Mouse (Mus musculus) cerebellum, adult 2 months (tissue): Measurements from ENCODE around the gene Capn5. TPM values are rescaled to one million over a fixed set of nuclear protein-coding genes. Genes with fewer than 3 reads are reported as not detected.

ENCODE experiments used
- DNase-seq, 2 experiments: peaks; one replicate each; pipeline ENCODE4 v3.0.0; 2021
- H3K27ac ChIP-seq: fragments of 200-500 bp; 2 replicates; pipeline ENCODE4 v1.5.1; 2012; ENCODE audit warnings: low read length, control low read depth, inconsistent platforms; ENCODE audit not compliant: insufficient read depth
- H3K27me3 ChIP-seq: fragments of 200-500 bp; 2 replicates; pipeline ENCODE4 v1.6.1; 2012; ENCODE audit warnings: inconsistent platforms, mild to moderate bottlenecking, low read length, moderate library complexity; ENCODE audit not compliant: control insufficient read depth, insufficient read depth
- H3K4me1 ChIP-seq: fragments of 200-500 bp; 2 replicates; pipeline ENCODE4 v1.6.1; 2011; ENCODE audit warnings: low read length; ENCODE audit not compliant: control insufficient read depth, insufficient read depth
- H3K4me3 ChIP-seq: fragments of 200-500 bp; replicated peaks from 2 replicates; pipeline ENCODE3; 2011; ENCODE audit warnings: mild to moderate bottlenecking, low read depth, low read length, control low read depth; ENCODE audit not compliant: insufficient read depth
- CTCF ChIP-seq: fragments of 200-500 bp; IDR thresholded peaks from 2 replicates; pipeline ENCODE4 v1.5.1; 2011; ENCODE audit warnings: low read depth, mild to moderate bottlenecking, control low read depth, low read length, moderate library complexity, borderline replicate concordance; ENCODE audit not compliant: insufficient read depth
- POLR2A ChIP-seq: fragments of 200-500 bp; IDR thresholded peaks from 2 replicates; pipeline ENCODE4 v1.6.1; 2011; ENCODE audit warnings: low read length, control low read depth, borderline replicate concordance; ENCODE audit not compliant: insufficient read depth
- WGBS: fragments of 180-500 bp; shearing (Covaris S2); methylation state at CpG from one replicate; pipeline ENCODE4 v1.1.7; 2018; 5-methylcytosine and 5-hydroxymethylcytosine counted together
- polyA plus RNA-seq: library from polyadenylated mRNA; depleted of rRNA; stranded (reverse); fragments of >200 nt; gene quantifications from 2 replicates; pipeline ENCODE4 v1.2.3, GENCODE M21; 2012

The Capn5 gene
- polyA plus RNA-seq, 1 experiment: 20.9 TPM

DNA sequence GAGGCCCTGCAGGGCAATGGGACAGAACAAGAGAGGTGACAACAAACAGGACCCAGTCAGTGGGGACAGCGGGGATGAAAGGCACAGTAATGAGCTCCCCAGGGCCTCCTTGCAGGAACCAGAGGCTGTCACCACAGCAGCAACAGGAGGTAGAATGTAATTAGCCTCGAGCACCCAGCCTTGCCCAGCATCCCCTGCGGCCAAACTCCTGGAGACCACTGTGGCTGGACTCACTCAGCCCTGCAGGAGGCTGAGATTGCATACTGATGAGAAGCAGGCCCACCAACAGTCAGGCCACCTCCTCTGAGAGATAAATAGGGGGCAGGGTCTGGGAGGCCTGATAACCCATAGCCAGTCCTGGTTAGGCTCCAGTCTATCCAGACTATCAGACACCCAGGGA, 28.3 kb downstream of the Capn5 start:
- Histone ChIP-seq H3K4me1 (peaks cover 23% of the 10 kb centered on the region), H3K4me3 (no peak overlapping the region), H3K27me3 (no peaks in the 10 kb centered on the region), H3K27ac (no peak overlapping the region)
- TF ChIP-seq CTCF: no peak
- TF ChIP-seq POLR2A: no peak
- no peak for DNase-seq
- WGBS: 77% methylated on average over 3 of the region's 3 CpGs

DNA sequence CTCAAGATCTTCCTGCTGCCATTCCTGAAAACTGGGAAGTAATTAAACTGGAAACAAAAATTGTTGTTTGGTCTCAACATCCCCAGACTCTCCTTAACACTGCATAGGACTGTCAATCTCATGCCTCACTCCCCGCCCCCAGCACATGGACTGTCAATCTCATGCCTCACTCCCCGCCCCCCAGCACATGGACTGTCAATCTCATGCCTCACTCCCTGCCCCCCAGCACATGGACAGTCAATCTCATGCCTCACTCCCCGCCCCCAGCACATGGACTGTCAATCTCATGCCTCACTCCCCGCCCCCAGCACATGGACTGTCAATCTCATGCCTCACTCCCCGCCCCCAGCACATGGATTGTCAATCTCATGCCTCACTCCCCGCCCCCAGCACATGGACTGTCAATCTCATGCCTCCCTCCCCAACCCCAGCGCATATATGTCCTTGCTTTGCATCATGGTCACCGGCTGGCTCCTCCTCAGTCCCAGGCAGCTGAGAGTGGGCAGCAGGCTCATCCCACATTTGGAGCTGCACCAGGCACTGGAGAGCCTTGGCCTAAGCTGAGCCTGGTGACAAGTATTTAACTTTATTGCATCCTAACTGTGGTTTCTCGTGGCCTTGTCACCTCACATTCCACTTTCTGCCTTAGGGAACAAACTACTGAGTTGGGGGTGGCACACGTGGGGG, 29.2 kb downstream of the Capn5 start:
- Histone ChIP-seq H3K27me3 (no peaks in the 10 kb centered on the region), H3K4me1 (peaks cover 23% of the 10 kb centered on the region), H3K4me3 (no peak overlapping the region), H3K27ac (no peak overlapping the region)
- WGBS: 76% methylated on average over 10 of the region's 10 CpGs
- TF ChIP-seq POLR2A (no peak), CTCF (no peak)
- no peak for DNase-seq

DNA sequence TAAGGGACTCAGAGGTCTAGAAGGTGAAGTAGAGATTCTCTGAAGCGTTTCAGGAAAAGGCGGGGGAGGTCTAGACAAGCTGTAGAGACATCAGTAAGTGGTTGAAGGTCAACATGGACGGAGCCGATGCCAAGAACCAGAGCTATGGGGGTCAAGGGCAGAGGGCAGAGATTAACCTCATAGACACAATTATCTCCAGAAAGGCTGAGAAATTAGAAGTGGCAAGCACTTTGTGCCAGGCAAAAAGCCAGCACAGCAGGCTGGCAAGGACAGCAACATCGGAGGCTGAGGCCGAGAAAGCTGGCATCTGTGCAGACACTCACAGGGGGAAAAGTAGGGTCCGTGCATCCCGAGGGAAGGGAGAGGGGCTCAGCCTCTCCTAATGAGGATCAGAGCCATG, 30.3 kb downstream of the Capn5 start:
- no peak for DNase-seq
- H3K27me3 ChIP-seq: no peaks in the 10 kb centered on the region
- TF ChIP-seq CTCF (no peak), POLR2A (no peak)
- H3K4me1 ChIP-seq: peaks cover 25% of the 10 kb centered on the region
- WGBS: 42% methylated on average over 8 of the region's 8 CpGs
- H3K27ac ChIP-seq: no peak overlapping the region
- H3K4me3 ChIP-seq: no peak overlapping the region

- Histone ChIP-seq H3K27ac (no peak overlapping the region), H3K4me1 (peaks cover 12% of the 10 kb centered on the region), H3K4me3 (no peak overlapping the region), H3K27me3 (no peaks in the 10 kb centered on the region)
- TF ChIP-seq CTCF: no peak
- no peak for TF ChIP-seq POLR2A
- peak in 1 of 2 experiments; percentile 25 for DNase-seq
- 73% methylated on average over 8 of the region's 8 CpGs for WGBS
Measured at GRCm38 (mm10) chr7:98146447-98146845, 31.6 kb downstream of the Capn5 start.

DNA sequence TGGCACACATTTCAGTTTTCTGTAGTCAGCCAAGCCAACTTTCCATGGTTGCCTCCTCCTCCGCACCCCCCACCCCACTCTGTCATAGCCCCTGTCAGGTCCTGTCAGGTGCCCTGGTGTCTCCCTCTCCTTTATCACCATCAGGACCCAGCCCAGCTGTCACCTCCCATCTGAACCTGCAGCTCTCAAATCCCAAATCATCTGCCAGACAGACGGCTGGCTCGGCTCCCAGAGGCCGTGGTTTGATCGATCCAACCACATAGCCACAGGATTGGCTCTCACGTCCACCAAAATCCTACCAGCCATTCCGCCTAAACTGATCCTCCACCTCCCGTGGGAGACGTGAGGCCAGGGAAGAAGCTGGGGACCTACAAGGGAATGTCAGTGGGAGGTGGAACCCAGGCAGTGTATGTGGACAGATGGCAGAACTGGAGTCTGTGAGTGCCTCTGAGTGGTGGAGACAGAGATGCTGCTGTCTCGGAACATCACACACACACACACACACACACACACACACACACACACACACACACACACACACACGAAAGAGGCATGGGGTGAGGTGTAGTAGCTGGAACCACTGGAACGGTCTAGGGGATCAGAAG, 32.1 kb downstream of the Capn5 start:
- Histone ChIP-seq H3K27me3 (no peaks in the 10 kb centered on the region), H3K4me3 (no peak overlapping the region), H3K27ac (no peak overlapping the region), H3K4me1 (peaks cover 11% of the 10 kb centered on the region)
- no peak for DNase-seq
- WGBS: 43% methylated on average over 12 of the region's 12 CpGs
- TF ChIP-seq CTCF (no peak), POLR2A (no peak)

GRCm38 (mm10) chr7:98145402-98145801, 32.7 kb downstream of the Capn5 start, which contains the start of gene Omp:
Omp (minus strand) TSS chr7:98145502.
- TF ChIP-seq POLR2A: no peak
- TF ChIP-seq CTCF: no peak
- H3K27ac ChIP-seq: no peak within 1 kb of the TSS

GRCm38 (mm10) chr7:98142648-98143047, 35.4 kb downstream of the Capn5 start:
- WGBS: 87% methylated on average over 3 of the region's 3 CpGs
- no peak for DNase-seq
- Histone ChIP-seq H3K27me3 (no peaks in the 10 kb centered on the region), H3K4me1 (peaks cover 13% of the 10 kb centered on the region), H3K27ac (no peak overlapping the region), H3K4me3 (no peak overlapping the region)
- no peak for TF ChIP-seq POLR2A
- no peak for TF ChIP-seq CTCF

More at GRCm38 (mm10) chr7:98145402-98145801, 32.7 kb downstream of the Capn5 start, which contains the start of gene Omp:
- H3K27me3 ChIP-seq: no peaks in the 10 kb centered on the region
- WGBS: 87% methylated on average over 5 of the region's 5 CpGs
- DNase-seq: no peak
- peaks cover 13% of the 10 kb centered on the region for H3K4me1 ChIP-seq
- H3K4me3 ChIP-seq: no peak within 1 kb of the TSS

GRCm38 (mm10) chr7:98142247-98142646, 35.8 kb downstream of the Capn5 start:
- Histone ChIP-seq H3K4me3 (no peak overlapping the region), H3K27ac (no peak overlapping the region), H3K4me1 (peaks cover 13% of the 10 kb centered on the region), H3K27me3 (no peaks in the 10 kb centered on the region)
- WGBS: 82% methylated on average over 8 of the region's 8 CpGs
- DNase-seq: no peak
- no peak for TF ChIP-seq POLR2A
- no peak for TF ChIP-seq CTCF
